Mouse (Mus musculus) kidney, postnatal 25 days (tissue): ENCODE results near the gene Klhl34.
A peak's percentile ranks its signal among the peaks of the same experiment; 100 is the strongest.

Source experiments
- DNase-seq, 2 experiments: peaks; one replicate each; pipeline ENCODE4 v3.0.0; 2021; ENCODE audit warnings: mixed read lengths in 2 of 2

Klhl34 gene

DNA sequence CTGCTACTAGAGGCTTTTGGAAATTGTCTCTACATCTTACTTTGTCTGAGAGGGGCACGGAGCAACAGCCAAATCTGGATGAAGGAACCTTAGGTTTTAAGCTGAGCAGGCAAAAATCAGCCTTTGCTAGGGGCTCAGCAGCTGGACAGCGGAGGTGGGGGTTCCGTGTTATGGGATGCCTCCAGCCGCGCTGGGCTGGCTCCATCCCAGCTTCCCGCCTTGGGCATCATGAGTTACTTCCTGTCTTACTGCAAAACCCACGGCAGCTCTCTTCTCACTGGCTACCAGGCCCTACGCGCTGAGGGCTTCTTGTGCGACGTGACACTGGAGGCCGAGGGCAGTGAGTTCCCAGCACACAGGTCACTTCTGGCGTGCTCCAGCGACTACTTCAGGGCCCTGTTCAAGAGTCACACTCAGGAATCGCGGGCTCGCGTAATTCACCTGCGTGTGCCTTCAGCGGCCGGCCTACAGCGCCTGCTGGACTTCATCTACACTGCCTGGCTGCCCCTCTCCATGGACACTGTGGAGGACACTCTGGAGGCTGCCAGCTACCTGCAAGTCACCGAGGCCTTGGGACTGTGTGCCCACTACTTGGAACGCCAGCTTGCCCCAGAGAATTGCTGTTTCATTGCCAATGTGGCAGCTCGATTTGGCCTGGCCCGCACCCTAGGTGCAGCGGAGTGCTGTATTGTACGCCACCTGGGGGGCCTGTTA lies at the start of gene Klhl34:
Gene Klhl34, plus strand, starts transcription at position 229 of the 714 bp plus-strand sequence.
- peak in 1 of 2 experiments; percentile 27 for DNase-seq

DNA sequence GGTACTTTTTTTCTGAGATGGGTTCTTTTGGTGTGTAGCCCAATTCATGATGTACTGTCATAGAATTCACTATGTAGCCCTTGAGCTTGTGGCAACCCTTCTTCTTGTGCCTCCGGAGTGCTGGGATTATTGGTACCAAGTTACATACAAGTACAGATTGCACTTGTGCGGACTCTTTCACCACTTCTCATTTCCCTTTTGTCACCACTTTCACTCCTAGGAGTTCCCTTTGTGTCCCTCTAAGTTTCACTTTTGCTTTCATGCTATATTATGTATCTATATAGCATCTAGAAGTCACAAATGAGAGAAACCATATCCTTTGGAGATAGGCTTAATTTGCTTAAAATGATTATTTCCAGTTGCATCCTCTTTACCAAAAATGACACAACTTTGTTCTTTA lies 16.6 kb upstream of the Klhl34 start:
- DNase-seq: no peak

DNA sequence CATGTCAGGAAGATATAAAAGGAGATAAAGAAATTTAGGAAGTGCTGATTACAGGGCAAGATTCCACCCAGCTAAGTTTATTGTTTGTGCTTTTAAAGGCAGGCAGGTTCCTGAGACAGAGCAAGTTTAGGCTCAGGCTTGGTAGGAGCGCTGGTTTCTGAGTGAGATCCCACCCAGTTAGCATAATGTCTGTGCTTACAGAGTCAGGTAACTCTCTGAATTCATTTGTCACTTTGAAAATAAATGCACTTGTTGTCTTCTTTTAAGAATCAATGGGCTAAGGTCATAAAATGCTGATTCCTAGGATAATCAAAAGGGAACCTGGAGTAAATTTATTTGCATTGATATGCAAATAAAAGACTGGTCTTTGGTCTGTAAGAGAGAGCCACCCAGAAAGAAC lies 8.5 kb upstream of the Klhl34 start:
- DNase-seq: no peak

DNA sequence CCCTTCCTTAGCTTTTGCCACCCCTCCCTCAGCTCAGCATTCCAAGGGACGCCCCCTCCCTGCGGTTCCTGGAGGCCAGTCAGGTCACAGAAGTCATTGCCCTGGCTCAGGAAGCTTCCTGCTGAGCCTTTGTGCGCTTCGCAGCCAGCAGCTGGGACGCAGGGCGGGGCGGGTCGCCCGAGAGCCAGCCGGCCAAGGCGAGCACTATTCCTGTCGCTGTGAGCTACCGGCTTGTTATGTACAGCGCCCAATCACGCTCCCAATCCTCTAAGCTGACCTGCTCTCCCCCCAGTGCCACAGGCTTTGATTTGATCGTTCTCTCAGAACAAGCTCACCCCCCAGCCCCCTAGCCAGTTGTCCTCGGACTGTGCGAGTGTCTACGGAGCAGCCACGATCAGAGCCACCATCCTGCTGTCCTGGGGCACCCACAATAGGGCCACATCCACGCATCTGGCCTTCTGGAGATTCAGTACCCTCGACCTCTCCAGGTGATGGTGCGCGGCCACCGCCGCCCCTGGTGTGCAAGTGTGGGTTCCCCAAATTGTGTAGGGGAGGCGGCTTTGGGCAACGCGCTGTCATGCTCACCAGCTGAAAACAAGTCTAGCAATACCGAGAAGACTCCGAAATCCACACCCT lies 546 bp upstream of the Klhl34 start:
- peak in 1 of 2 experiments; percentile 39 for DNase-seq

GRCm38 (mm10) chrX:157818921-157819260 lies 656 bp downstream of the Klhl34 start:
- DNase-seq: peak in 1 of 2 experiments; percentile 29

DNA sequence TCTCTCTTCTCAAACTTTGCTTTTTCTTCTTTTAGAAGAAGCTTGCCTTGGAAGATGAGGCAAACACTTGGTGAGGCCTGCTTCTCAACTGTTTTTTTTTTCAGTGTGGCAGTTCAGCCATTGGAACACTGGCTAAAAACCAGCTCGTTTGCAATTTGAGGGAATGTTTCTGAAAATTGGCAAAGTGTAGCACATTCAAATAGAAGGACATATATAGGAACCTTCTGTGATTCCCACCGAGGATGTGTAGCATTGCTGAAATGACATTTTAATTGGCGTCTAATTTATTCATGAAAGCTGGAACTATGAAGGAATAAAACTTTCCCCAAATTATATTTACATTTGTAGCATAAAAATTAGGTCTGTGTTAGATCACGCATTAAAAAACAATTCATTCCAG lies 11.7 kb downstream of the Klhl34 start:
- DNase-seq: no peak
